Mouse (Mus musculus): ENCODE data around the gene Prim1. TPM values are rescaled to one million over a fixed set of nuclear protein-coding genes. Genes with fewer than 3 reads are reported as not detected.
"Not testable (repeated sequence)": the region's sequence is repeated elsewhere in the genome, so short reads cannot be mapped to it uniquely, and the experiment has no call there.

Prim1 gene
- polyA plus RNA-seq, 1 experiment from 2014 or later: 106 TPM

GRCm38 (mm10) chr10:128058601-128059151 lies 43.7 kb downstream of the Prim1 start, which contains the start of gene Ptges3:
Gene Ptges3, plus strand, starts transcription at chr10:128058954.
- DNase-seq (ENCODE audit: low spot score) (peak; percentile 99), ATAC-seq (replicated peaks; ENCODE audit: low FRiP score) (peak; percentile 90)
- Histone ChIP-seq H3K4me1 (replicated peaks; ENCODE audit: control insufficient read depth, insufficient read depth, low read length) (peaks cover 27% of the 10 kb centered on the region), H3K36me3 (ENCODE audit: control insufficient read depth, insufficient read depth, low read length) (peaks cover 4% of the 10 kb centered on the region; the same call in 1 of the 2 replicates), H3K4me3 (ENCODE audit: low read depth, low read length) (peak within 1 kb of the TSS; percentile 99), H3K4me2 (peak within 1 kb of the TSS; percentile 77), H3K27me3 (replicated peaks; ENCODE audit: control insufficient read depth, insufficient read depth, low read length) (no peaks in the 10 kb centered on the region), H3K9me3 (ENCODE audit: control insufficient read depth, low read length) (no peaks in the 10 kb centered on the region), H3K9ac (ENCODE audit: low read depth, low read length) (peak within 1 kb of the TSS; percentile 99), H3K27ac (ENCODE audit: low read depth, low read length) (peak within 1 kb of the TSS; percentile 99)
- under 1% methylated on average over 68 of the region's 72 CpGs for WGBS

- Histone ChIP-seq H3K36me3 (ENCODE audit: control insufficient read depth, insufficient read depth, low read length) (peaks cover 5% of the 10 kb centered on the region; the same call in 1 of the 2 replicates), H3K9me3 (ENCODE audit: control insufficient read depth, low read length) (no peaks in the 10 kb centered on the region), H3K4me3 (ENCODE audit: low read depth, low read length) (peak overlapping the region; percentile 99), H3K4me1 (replicated peaks; ENCODE audit: control insufficient read depth, insufficient read depth, low read length) (peaks cover 27% of the 10 kb centered on the region), H3K27me3 (replicated peaks; ENCODE audit: control insufficient read depth, insufficient read depth, low read length) (no peaks in the 10 kb centered on the region), H3K4me2 (peak overlapping the region; percentile 77), H3K27ac (ENCODE audit: low read depth, low read length) (peak overlapping the region; percentile 99), H3K9ac (ENCODE audit: low read depth, low read length) (peak overlapping the region; percentile 99)
- DNase-seq (ENCODE audit: low spot score) (peak; percentile 69), ATAC-seq (replicated peaks; ENCODE audit: low FRiP score) (peak; percentile 64)
- WGBS: under 1% methylated on average over 41 of the region's 62 CpGs
These were observed 44.4 kb downstream of the Prim1 start for GRCm38 (mm10) chr10:128059207-128059981.

- H3K9ac ChIP-seq (ENCODE audit: low read depth, low read length): peak overlapping the region; percentile 99
- H3K4me3 ChIP-seq (ENCODE audit: low read depth, low read length): peak overlapping the region; percentile 99
- H3K9me3 ChIP-seq (ENCODE audit: control insufficient read depth, low read length): no peaks in the 10 kb centered on the region
- H3K36me3 ChIP-seq (ENCODE audit: control insufficient read depth, insufficient read depth, low read length): peaks cover 5% of the 10 kb centered on the region; the same call in 1 of the 2 replicates
- whole genome bisulfite sequencing: 60% methylated on average over 5 of the region's 5 CpGs
- peak overlapping the region; percentile 77 for H3K4me2 ChIP-seq
- DNase-seq (ENCODE audit: low spot score) (no peak), ATAC-seq (replicated peaks; ENCODE audit: low FRiP score) (no peak)
- H3K27ac ChIP-seq (ENCODE audit: low read depth, low read length): no peak overlapping the region
- H3K4me1 ChIP-seq (replicated peaks; ENCODE audit: control insufficient read depth, insufficient read depth, low read length): peaks cover 27% of the 10 kb centered on the region
- H3K27me3 ChIP-seq (replicated peaks; ENCODE audit: control insufficient read depth, insufficient read depth, low read length): no peaks in the 10 kb centered on the region
These were observed 46.1 kb downstream of the Prim1 start for GRCm38 (mm10) chr10:128061109-128061508.

GRCm38 (mm10) chr10:128062221-128062989 lies 47.4 kb downstream of the Prim1 start:
- Histone ChIP-seq H3K27ac (ENCODE audit: low read depth, low read length) (no peak overlapping the region), H3K4me2 (peak overlapping the region; percentile 77), H3K4me1 (replicated peaks; ENCODE audit: control insufficient read depth, insufficient read depth, low read length) (peaks cover 27% of the 10 kb centered on the region), H3K4me3 (ENCODE audit: low read depth, low read length) (peak overlapping the region; percentile 22; the same call in 1 of the 2 replicates), H3K36me3 (ENCODE audit: control insufficient read depth, insufficient read depth, low read length) (peaks cover 5% of the 10 kb centered on the region; the same call in 1 of the 2 replicates), H3K9ac (ENCODE audit: low read depth, low read length) (no peak overlapping the region), H3K9me3 (ENCODE audit: control insufficient read depth, low read length) (no peaks in the 10 kb centered on the region), H3K27me3 (replicated peaks; ENCODE audit: control insufficient read depth, insufficient read depth, low read length) (no peaks in the 10 kb centered on the region)
- DNase-seq (ENCODE audit: low spot score) (no peak), ATAC-seq (replicated peaks; ENCODE audit: low FRiP score) (no peak)
- WGBS: 91% methylated on average over 6 of the region's 6 CpGs

- WGBS: 81% methylated on average over 5 of the region's 5 CpGs
- no peak overlapping the region for H3K4me3 ChIP-seq (ENCODE audit: low read depth, low read length)
- H3K27me3 ChIP-seq (replicated peaks; ENCODE audit: control insufficient read depth, insufficient read depth, low read length): no peaks in the 10 kb centered on the region
- H3K4me1 ChIP-seq (replicated peaks; ENCODE audit: control insufficient read depth, insufficient read depth, low read length): peaks cover 18% of the 10 kb centered on the region
- peaks cover 29% of the 10 kb centered on the region for H3K36me3 ChIP-seq (ENCODE audit: control insufficient read depth, insufficient read depth, low read length)
- H3K9me3 ChIP-seq (ENCODE audit: control insufficient read depth, low read length): no peaks in the 10 kb centered on the region
- DNase-seq (ENCODE audit: low spot score): no peak
- no peak overlapping the region for H3K27ac ChIP-seq (ENCODE audit: low read depth, low read length)
- no peak overlapping the region for H3K4me2 ChIP-seq
- ATAC-seq (replicated peaks; ENCODE audit: low FRiP score): no peak
- no peak overlapping the region for H3K9ac ChIP-seq (ENCODE audit: low read depth, low read length)
These were observed 51.1 kb downstream of the Prim1 start for GRCm38 (mm10) chr10:128066072-128066471.

GRCm38 (mm10) chr10:128069201-128069600 lies 54.2 kb downstream of the Prim1 start:
- WGBS: 68% methylated on average over 4 of the region's 4 CpGs
- Histone ChIP-seq H3K4me3 (ENCODE audit: low read depth, low read length) (no peak overlapping the region), H3K4me1 (replicated peaks; ENCODE audit: control insufficient read depth, insufficient read depth, low read length) (peaks cover 4% of the 10 kb centered on the region), H3K9ac (ENCODE audit: low read depth, low read length) (no peak overlapping the region), H3K36me3 (ENCODE audit: control insufficient read depth, insufficient read depth, low read length) (peaks cover 44% of the 10 kb centered on the region), H3K9me3 (ENCODE audit: control insufficient read depth, low read length) (no peaks in the 10 kb centered on the region), H3K4me2 (no peak overlapping the region), H3K27me3 (replicated peaks; ENCODE audit: control insufficient read depth, insufficient read depth, low read length) (no peaks in the 10 kb centered on the region), H3K27ac (ENCODE audit: low read depth, low read length) (no peak overlapping the region)
- ATAC-seq (replicated peaks; ENCODE audit: low FRiP score) (no peak), DNase-seq (ENCODE audit: low spot score) (no peak)

GRCm38 (mm10) chr10:128070432-128070831 lies 55.5 kb downstream of the Prim1 start:
- 92% methylated on average over 2 of the region's 2 CpGs for WGBS
- DNase-seq (ENCODE audit: low spot score); H3K27me3 ChIP-seq (replicated peaks; ENCODE audit: control insufficient read depth, insufficient read depth, low read length); H3K4me1 ChIP-seq (replicated peaks; ENCODE audit: control insufficient read depth, insufficient read depth, low read length); ATAC-seq (replicated peaks; ENCODE audit: low FRiP score); H3K4me3 ChIP-seq (ENCODE audit: low read depth, low read length); H3K9me3 ChIP-seq (ENCODE audit: control insufficient read depth, low read length); H3K9ac ChIP-seq (ENCODE audit: low read depth, low read length); H3K4me2 ChIP-seq; H3K27ac ChIP-seq (ENCODE audit: low read depth, low read length): not testable (repeated sequence)
- H3K36me3 ChIP-seq (ENCODE audit: control insufficient read depth, insufficient read depth, low read length): peaks cover 44% of the 10 kb centered on the region

- not testable (repeated sequence) for H3K36me3 ChIP-seq (ENCODE audit: control insufficient read depth, insufficient read depth, low read length); H3K27me3 ChIP-seq (replicated peaks; ENCODE audit: control insufficient read depth, insufficient read depth, low read length); H3K4me2 ChIP-seq; DNase-seq (ENCODE audit: low spot score); H3K9ac ChIP-seq (ENCODE audit: low read depth, low read length); H3K4me1 ChIP-seq (replicated peaks; ENCODE audit: control insufficient read depth, insufficient read depth, low read length); H3K27ac ChIP-seq (ENCODE audit: low read depth, low read length); H3K9me3 ChIP-seq (ENCODE audit: control insufficient read depth, low read length); H3K4me3 ChIP-seq (ENCODE audit: low read depth, low read length); ATAC-seq (replicated peaks; ENCODE audit: low FRiP score)
- WGBS: 79% methylated on average over 5 of the region's 5 CpGs
These were observed 63.3 kb downstream of the Prim1 start for GRCm38 (mm10) chr10:128078269-128078668.
